ENCODE assay signal across 8 mouse cellular contexts in genomic region chr3:17870895-17871482, GRCm38 (mm10).
DNase-seq lines count a peak whose midpoint lies in the region; ATAC-seq and TF ChIP-seq lines count a peak whose summit lies in the region.

No protein-coding gene starts in this region.

- H3K4me3 ChIP-seq in kidney, embryonic 15.5 days (replicated peaks), result no peak overlapping the region
- no peak overlapping the region for H3K4me3 ChIP-seq in MEL (ENCODE audit: control insufficient read depth in 1 of 2, insufficient read depth in 1 of 2, low read depth in 2 of 2, low read length in 2 of 2)

- H3K9ac ChIP-seq in kidney, embryonic 15.5 days, result no peak overlapping the region
- no peak overlapping the region for H3K9ac ChIP-seq in MEL (ENCODE audit: control insufficient read depth, low read depth, low read length, poor library complexity, severe bottlenecking)

- TF ChIP-seq POLR2A in MEL (IDR thresholded peaks at IDR 0.05; ENCODE audit: control insufficient read depth in 1 of 2, insufficient read depth in 1 of 2, low read depth in 1 of 2, low read length in 2 of 2, poor library complexity in 1 of 2), result no peak

- no peak overlapping the region for H3K4me2 ChIP-seq in kidney, embryonic 15.5 days

- no peaks in the 10 kb centered on the region for H3K36me3 ChIP-seq in kidney, embryonic 15.5 days
- H3K36me3 ChIP-seq in MEL (ENCODE audit: control insufficient read depth in 1 of 2, insufficient read depth in 2 of 2, low read length in 2 of 2), result no peaks in the 10 kb centered on the region

- ATAC-seq in kidney, embryonic 15.5 days (replicated peaks; ENCODE audit: low FRiP score), result 0 out of 2 replicates have a peak, but pooled peaks have one; percentile 66

- TF ChIP-seq RAD21 in MEL (IDR thresholded peaks at IDR 0.05; ENCODE audit: low read depth, low read length), result no peak; the same call in 1 of the 2 replicates

- H3K4me1 ChIP-seq in kidney, embryonic 15.5 days, result no peaks in the 10 kb centered on the region
- no peaks in the 10 kb centered on the region for H3K4me1 ChIP-seq in MEL (ENCODE audit: control insufficient read depth in 1 of 2, insufficient read depth in 2 of 2, low read length in 2 of 2)

- no peak overlapping the region for H3K27ac ChIP-seq in kidney, embryonic 15.5 days
- H3K27ac ChIP-seq in MEL (ENCODE audit: control insufficient read depth, low read depth, low read length), result no peak overlapping the region

- 53% methylated on average over 4 of the region's 4 CpGs for WGBS in kidney, embryonic 15.5 days

- TF ChIP-seq CTCF in MEL (IDR thresholded peaks at IDR 0.05 in 2 of 3, conservative IDR thresholded peaks at IDR 0.05 in 1 of 3; ENCODE audit: control insufficient read depth in 1 of 3, insufficient read depth in 1 of 3, low read depth in 2 of 3, low read length in 3 of 3, poor library complexity in 1 of 3, severe bottlenecking in 1 of 3), result peak in 1 of 3 experiments; percentile 5; a peak in 1 of 6 replicates

- no peaks in the 10 kb centered on the region for H3K79me2 ChIP-seq in MEL (ENCODE audit: control insufficient read depth, insufficient read depth, low read length, poor library complexity)

- H3K27me3 ChIP-seq in kidney, embryonic 15.5 days, result no peaks in the 10 kb centered on the region
- no peaks in the 10 kb centered on the region for H3K27me3 ChIP-seq in MEL (ENCODE audit: control insufficient read depth in 1 of 2, insufficient read depth in 2 of 2, low read length in 2 of 2)

- DNase-seq in kidney, adult 11 months, result no peak
- no peak for DNase-seq in MEL (ENCODE audit: low read depth, low spot score)
- peak; percentile 57 for DNase-seq in embryo, embryonic 10.5 days (ENCODE audit: low spot score)
- peak; percentile 15 to 24 for DNase-seq in layer of hippocampus, postnatal 10 days (ENCODE audit: low spot score in 2 of 2)
- no peak for DNase-seq in thymus, postnatal 4 days
- DNase-seq in spleen, postnatal 14 days (ENCODE audit: low spot score in 2 of 2), result no peak
- DNase-seq in adrenal gland, postnatal 4 days (ENCODE audit: low spot score in 2 of 2), result no peak

- no peaks in the 10 kb centered on the region for H3K9me3 ChIP-seq in kidney, embryonic 15.5 days (replicated peaks)
- H3K9me3 ChIP-seq in MEL (replicated peaks; ENCODE audit: insufficient read depth, low read length), result no peaks in the 10 kb centered on the region

- TF ChIP-seq EP300 in MEL (IDR thresholded peaks at IDR 0.05; ENCODE audit: low read depth in 1 of 2, low read length in 2 of 2), result no peak

TF ChIP-seq in MEL, 35 proteins besides CTCF, POLR2A, EP300 and RAD21:
- TF ChIP-seq SMC3 (IDR thresholded peaks at IDR 0.05; ENCODE audit: low read depth, low read length), result 0 out of 2 replicates have a peak, but pooled peaks have one; percentile 2
- TF ChIP-seq CHD1 (IDR thresholded peaks at IDR 0.05; ENCODE audit: low read depth, low read length), result no peak

Comparison
In these comparisons a context has a peak if more than half of its experiments do, and no peak if none do; other contexts are left out.
1. DNase-seq: peak in embryo, embryonic 10.5 days (single experiment) and layer of hippocampus, postnatal 10 days (2 of 2); none in kidney, adult 11 months (single experiment), MEL (single experiment), thymus, postnatal 4 days (single experiment), spleen, postnatal 14 days (0 of 2) and adrenal gland, postnatal 4 days (0 of 2).